8 mouse cellular contexts compared by ENCODE assay signal in genomic region chr6:142387011-142387754, GRCm38 (mm10). TPM values are rescaled to one million over a fixed set of nuclear protein-coding genes. Genes with fewer than 3 reads are reported as not detected.
DNase-seq lines count a peak whose midpoint lies in the region; ATAC-seq lines count a peak whose summit lies in the region.

TSS of gene Recql (minus strand) at chr6:142387087.
TSS of gene Golt1b (plus strand) at chr6:142387221.

- ATAC-seq in hindbrain, embryonic 11.5 days (ENCODE audit: low FRiP score): peak; percentile 100

- no peaks in the 10 kb centered on the region for H3K27me3 ChIP-seq in hindbrain, embryonic 11.5 days (ENCODE audit: control insufficient read depth, insufficient read depth, low read length)

- H3K4me2 ChIP-seq in hindbrain, embryonic 11.5 days (replicated peaks; ENCODE audit: low read depth, low read length): peak within 1 kb of the TSS; percentile 76

- no peaks in the 10 kb centered on the region for H3K9me3 ChIP-seq in hindbrain, embryonic 11.5 days (ENCODE audit: control insufficient read depth, low read length)

- H3K9ac ChIP-seq in hindbrain, embryonic 11.5 days (ENCODE audit: low read depth, low read length): peak within 1 kb of the TSS; percentile 88

- H3K27ac ChIP-seq in hindbrain, embryonic 11.5 days (ENCODE audit: low read depth, low read length): no peak within 1 kb of the TSS

- under 1% methylated on average over 81 of the region's 87 CpGs for WGBS in hindbrain, embryonic 11.5 days

- no peaks in the 10 kb centered on the region for H3K36me3 ChIP-seq in hindbrain, embryonic 11.5 days (ENCODE audit: control insufficient read depth, insufficient read depth, low read length)

- H3K4me3 ChIP-seq in hindbrain, embryonic 11.5 days (ENCODE audit: low read depth, low read length): peak within 1 kb of the TSS; percentile 98

- DNase-seq in Muller cell, postnatal 12 days (ENCODE audit: inconsistent ontology term): peak; percentile 98
- peak; percentile 98 for DNase-seq in cerebellum, adult 9-11 months
- peak; percentile 95 to 99 for DNase-seq in frontal cortex, adult 2 months (ENCODE audit: extremely low spot score in 1 of 2, low spot score in 1 of 2)
- peak; percentile 99 for DNase-seq in hindbrain, embryonic 11.5 days (ENCODE audit: low spot score)
- DNase-seq in layer of hippocampus, postnatal 10 days (ENCODE audit: low spot score in 2 of 2): peak; percentile 99 to 100
- DNase-seq in lung, postnatal 10 days: peak; percentile 98
- peak; percentile 98 for DNase-seq in ovary, postnatal 36 days (ENCODE audit: low spot score)
- peak; percentile 99 for DNase-seq in thymus, postnatal 25 days

- H3K4me1 ChIP-seq in hindbrain, embryonic 11.5 days (replicated peaks; ENCODE audit: control insufficient read depth, insufficient read depth, low read length): no peaks in the 10 kb centered on the region

RNA-seq across cellular contexts. Expression of gene Recql, which starts in this region (rescaled TPM):
- polyA plus RNA-seq in frontal cortex, adult 2 months (2012; rRNA removed): 14.6 and 15.2 TPM in 2 replicates
- polyA plus RNA-seq in hindbrain, embryonic 11.5 days (2014; fragmentation: Nextera tagmentation; extraction: Ambion mirVana): 34.9 and 41.3 TPM in 2 replicates
- total RNA-seq in layer of hippocampus, postnatal 10 days (2021): 10 to 100 TPM; 25.7 to 27.6 TPM

RNA-seq across cellular contexts. Expression of gene Golt1b, which starts in this region (rescaled TPM):
- 24.7 and 25.3 TPM in 2 replicates for polyA plus RNA-seq in frontal cortex, adult 2 months (2012; rRNA removed)
- polyA plus RNA-seq in hindbrain, embryonic 11.5 days (2014; fragmentation: Nextera tagmentation; extraction: Ambion mirVana): 117 and 122 TPM in 2 replicates
- 10 to 100 TPM; 26.1 to 28.2 TPM for total RNA-seq in layer of hippocampus, postnatal 10 days (2021)
